Mouse (Mus musculus): ENCODE measurements around the gene Kri1. TPM values are rescaled to one million over a fixed set of nuclear protein-coding genes. Genes with fewer than 3 reads are reported as not detected.
"Not testable (repeated sequence)": the region's sequence is repeated elsewhere in the genome, so short reads cannot be mapped to it uniquely, and the experiment has no call there.

The Kri1 gene
- polyA plus RNA-seq, 1 experiment: 40.8 TPM

GRCm38 (mm10) chr9:21266889-21267288, 20.9 kb downstream of the Kri1 start:
- no peaks in the 10 kb centered on the region for H3K27me3 ChIP-seq (ENCODE audit: control insufficient read depth, insufficient read depth, low read length)
- H3K4me3 ChIP-seq (ENCODE audit: extremely low read depth, insufficient read depth, insufficient read length): no peak overlapping the region
- H3K27ac ChIP-seq (ENCODE audit: insufficient read depth, low read length): no peak overlapping the region
- peaks cover 11% of the 10 kb centered on the region; the same call in 1 of the 2 replicates for H3K4me1 ChIP-seq (ENCODE audit: control insufficient read depth, insufficient read depth, insufficient read length)
- no peak for DNase-seq (ENCODE audit: low read depth in 1 of 2, low spot score in 2 of 2)
- 90% methylated on average over 5 of the region's 5 CpGs for WGBS
- TF ChIP-seq CTCF (IDR thresholded peaks at IDR 0.05; ENCODE audit: extremely low read depth, insufficient read depth, insufficient read length, insufficient replicate concordance): no peak
- peaks cover 31% of the 10 kb centered on the region for H3K36me3 ChIP-seq (ENCODE audit: control insufficient read depth, insufficient read depth, low read length)

- peak overlapping the region; percentile 63; the same call in 1 of the 2 replicates for H3K27ac ChIP-seq (ENCODE audit: insufficient read depth, low read length)
- no peak for DNase-seq (ENCODE audit: low read depth in 1 of 2, low spot score in 2 of 2)
- peak overlapping the region; percentile 77 for H3K4me3 ChIP-seq (ENCODE audit: extremely low read depth, insufficient read depth, insufficient read length)
- H3K36me3 ChIP-seq (ENCODE audit: control insufficient read depth, insufficient read depth, low read length): peaks cover 21% of the 10 kb centered on the region
- H3K27me3 ChIP-seq (ENCODE audit: control insufficient read depth, insufficient read depth, low read length): no peaks in the 10 kb centered on the region
- peaks cover 21% of the 10 kb centered on the region; the same call in 1 of the 2 replicates for H3K4me1 ChIP-seq (ENCODE audit: control insufficient read depth, insufficient read depth, insufficient read length)
- TF ChIP-seq POLR2A (IDR thresholded peaks at IDR 0.05; ENCODE audit: low read depth, low read length): no peak
- no peak for TF ChIP-seq CTCF (IDR thresholded peaks at IDR 0.05; ENCODE audit: extremely low read depth, insufficient read depth, insufficient read length, insufficient replicate concordance)
- 8% methylated on average over 11 of the region's 11 CpGs for WGBS
Observed at GRCm38 (mm10) chr9:21265611-21266010, 22.2 kb downstream of the Kri1 start.

- DNase-seq (ENCODE audit: low read depth in 1 of 2, low spot score in 2 of 2): peak; percentile 93 to 99
- peak within 1 kb of the TSS; percentile 77 for H3K4me3 ChIP-seq (ENCODE audit: extremely low read depth, insufficient read depth, insufficient read length)
- H3K36me3 ChIP-seq (ENCODE audit: control insufficient read depth, insufficient read depth, low read length): peaks cover 18% of the 10 kb centered on the region
- under 1% methylated on average over 49 of the region's 49 CpGs for WGBS
- H3K4me1 ChIP-seq (ENCODE audit: control insufficient read depth, insufficient read depth, insufficient read length): peaks cover 24% of the 10 kb centered on the region; the same call in 1 of the 2 replicates
- no peaks in the 10 kb centered on the region for H3K27me3 ChIP-seq (ENCODE audit: control insufficient read depth, insufficient read depth, low read length)
- peak within 1 kb of the TSS; percentile 74 for H3K27ac ChIP-seq (ENCODE audit: insufficient read depth, low read length)
- no peak for TF ChIP-seq CTCF (IDR thresholded peaks at IDR 0.05; ENCODE audit: extremely low read depth, insufficient read depth, insufficient read length, insufficient replicate concordance)
- peak; percentile 86 for TF ChIP-seq POLR2A (IDR thresholded peaks at IDR 0.05; ENCODE audit: low read depth, low read length)
Observed at GRCm38 (mm10) chr9:21265000-21265561, 22.7 kb downstream of the Kri1 start, which contains the start of gene Atg4d. Gene Atg4d (plus strand): TSS chr9:21265293.

- H3K36me3 ChIP-seq (ENCODE audit: control insufficient read depth, insufficient read depth, low read length): peaks cover 15% of the 10 kb centered on the region
- DNase-seq (ENCODE audit: low read depth in 1 of 2, low spot score in 2 of 2): no peak
- peak overlapping the region; percentile 44 for H3K4me3 ChIP-seq (ENCODE audit: extremely low read depth, insufficient read depth, insufficient read length)
- peak overlapping the region; percentile 74 for H3K27ac ChIP-seq (ENCODE audit: insufficient read depth, low read length)
- no peaks in the 10 kb centered on the region for H3K27me3 ChIP-seq (ENCODE audit: control insufficient read depth, insufficient read depth, low read length)
- TF ChIP-seq POLR2A (IDR thresholded peaks at IDR 0.05; ENCODE audit: low read depth, low read length): no peak
- TF ChIP-seq CTCF (IDR thresholded peaks at IDR 0.05; ENCODE audit: extremely low read depth, insufficient read depth, insufficient read length, insufficient replicate concordance): no peak
- 32% methylated on average over 17 of the region's 17 CpGs for WGBS
- peaks cover 24% of the 10 kb centered on the region; the same call in 1 of the 2 replicates for H3K4me1 ChIP-seq (ENCODE audit: control insufficient read depth, insufficient read depth, insufficient read length)
Observed at GRCm38 (mm10) chr9:21264272-21264999, 23.3 kb downstream of the Kri1 start.

GRCm38 (mm10) chr9:21261831-21262230, 25.9 kb downstream of the Kri1 start:
- peaks cover 2% of the 10 kb centered on the region; the same call in 1 of the 2 replicates for H3K36me3 ChIP-seq (ENCODE audit: control insufficient read depth, insufficient read depth, low read length)
- DNase-seq (ENCODE audit: low read depth in 1 of 2, low spot score in 2 of 2): no peak
- H3K4me3 ChIP-seq (ENCODE audit: extremely low read depth, insufficient read depth, insufficient read length): no peak overlapping the region
- TF ChIP-seq CTCF (IDR thresholded peaks at IDR 0.05; ENCODE audit: extremely low read depth, insufficient read depth, insufficient read length, insufficient replicate concordance) (no peak), POLR2A (IDR thresholded peaks at IDR 0.05; ENCODE audit: low read depth, low read length) (no peak)
- H3K4me1 ChIP-seq (ENCODE audit: control insufficient read depth, insufficient read depth, insufficient read length): peaks cover 24% of the 10 kb centered on the region; the same call in 1 of the 2 replicates
- WGBS: 8% methylated on average over 2 of the region's 2 CpGs
- no peaks in the 10 kb centered on the region for H3K27me3 ChIP-seq (ENCODE audit: control insufficient read depth, insufficient read depth, low read length)
- H3K27ac ChIP-seq (ENCODE audit: insufficient read depth, low read length): no peak overlapping the region

- DNase-seq (ENCODE audit: low read depth in 1 of 2, low spot score in 2 of 2): no peak
- Histone ChIP-seq H3K27me3 (ENCODE audit: control insufficient read depth, insufficient read depth, low read length) (no peaks in the 10 kb centered on the region), H3K4me1 (ENCODE audit: control insufficient read depth, insufficient read depth, insufficient read length) (peaks cover 21% of the 10 kb centered on the region; the same call in 1 of the 2 replicates), H3K4me3 (ENCODE audit: extremely low read depth, insufficient read depth, insufficient read length) (no peak overlapping the region), H3K27ac (ENCODE audit: insufficient read depth, low read length) (no peak overlapping the region), H3K36me3 (ENCODE audit: control insufficient read depth, insufficient read depth, low read length) (no peaks in the 10 kb centered on the region)
- WGBS: 56% methylated on average over 6 of the region's 6 CpGs
- TF ChIP-seq CTCF (IDR thresholded peaks at IDR 0.05; ENCODE audit: extremely low read depth, insufficient read depth, insufficient read length, insufficient replicate concordance) (no peak), POLR2A (IDR thresholded peaks at IDR 0.05; ENCODE audit: low read depth, low read length) (no peak)
Observed at GRCm38 (mm10) chr9:21260491-21261040, 27.2 kb downstream of the Kri1 start.

- H3K4me1 ChIP-seq (ENCODE audit: control insufficient read depth, insufficient read depth, insufficient read length); H3K36me3 ChIP-seq (ENCODE audit: control insufficient read depth, insufficient read depth, low read length); H3K27ac ChIP-seq (ENCODE audit: insufficient read depth, low read length); H3K27me3 ChIP-seq (ENCODE audit: control insufficient read depth, insufficient read depth, low read length); H3K4me3 ChIP-seq (ENCODE audit: extremely low read depth, insufficient read depth, insufficient read length); DNase-seq (ENCODE audit: low read depth in 1 of 2, low spot score in 2 of 2): not testable (repeated sequence)
- WGBS: 96% methylated on average over 4 of the region's 4 CpGs
Observed at GRCm38 (mm10) chr9:21256349-21256748, 31.4 kb downstream of the Kri1 start.
